Mouse (Mus musculus): ENCODE data around the gene Ankrd28.

The Ankrd28 gene

DNA sequence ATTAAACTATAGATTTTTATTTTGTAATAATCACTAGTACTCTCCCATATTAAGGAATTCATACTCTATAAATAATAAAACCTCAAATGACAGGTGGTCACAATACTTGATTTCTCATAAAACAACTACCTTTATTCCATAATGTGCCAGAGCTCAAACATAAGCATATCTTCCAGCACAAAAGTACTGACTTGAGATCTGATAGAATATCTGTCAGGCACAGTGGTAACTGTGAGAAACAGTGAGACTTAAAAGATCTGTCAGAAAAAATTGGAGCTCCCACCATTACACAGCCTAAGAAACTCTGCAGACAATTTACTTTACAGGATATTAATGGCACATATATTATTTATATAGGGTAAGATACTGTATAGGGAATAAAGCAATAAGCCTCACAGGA is 114.8 kb downstream of the Ankrd28 start:
- no peak for DNase-seq (ENCODE audit: low spot score)

DNA sequence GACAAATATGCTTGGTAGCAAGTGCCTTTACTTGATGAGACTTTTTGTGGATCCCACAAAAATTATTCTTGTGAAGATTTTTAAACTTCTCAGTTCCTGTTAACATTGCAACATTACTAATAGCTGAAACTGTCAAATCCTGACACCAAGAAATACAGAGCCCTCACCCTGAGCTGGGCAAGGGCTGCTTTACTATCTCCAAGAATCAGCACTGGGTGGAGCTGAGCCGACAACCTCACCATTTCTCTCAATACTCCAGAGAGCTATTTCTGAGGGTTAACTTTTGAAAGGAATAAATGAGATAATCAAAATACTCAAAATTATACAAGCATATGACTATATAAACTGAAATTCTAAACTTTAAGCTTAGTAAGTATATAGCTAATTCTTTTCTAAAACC is 121.1 kb downstream of the Ankrd28 start:
- DNase-seq (ENCODE audit: low spot score), result no peak

DNA sequence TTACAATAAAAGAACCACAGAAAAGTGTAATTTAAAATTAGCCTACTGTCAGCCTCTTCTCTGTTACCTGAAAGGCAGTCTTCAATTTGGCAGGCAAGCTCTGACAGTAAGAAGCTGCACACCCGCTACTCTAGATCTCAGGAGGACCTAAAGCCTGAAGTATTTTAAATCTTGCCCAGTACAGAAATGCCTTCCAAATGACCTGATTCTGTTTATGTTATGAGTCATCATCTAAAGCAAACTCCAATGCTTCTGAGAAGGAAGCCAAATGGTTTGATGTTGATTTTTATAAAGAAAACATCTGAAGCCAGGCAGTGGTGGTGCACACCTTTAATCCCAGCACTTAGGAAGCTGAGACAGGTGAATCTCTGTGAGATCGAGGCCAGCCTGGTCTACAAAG is 130.1 kb downstream of the Ankrd28 start:
- DNase-seq (ENCODE audit: low spot score), result no peak

DNA sequence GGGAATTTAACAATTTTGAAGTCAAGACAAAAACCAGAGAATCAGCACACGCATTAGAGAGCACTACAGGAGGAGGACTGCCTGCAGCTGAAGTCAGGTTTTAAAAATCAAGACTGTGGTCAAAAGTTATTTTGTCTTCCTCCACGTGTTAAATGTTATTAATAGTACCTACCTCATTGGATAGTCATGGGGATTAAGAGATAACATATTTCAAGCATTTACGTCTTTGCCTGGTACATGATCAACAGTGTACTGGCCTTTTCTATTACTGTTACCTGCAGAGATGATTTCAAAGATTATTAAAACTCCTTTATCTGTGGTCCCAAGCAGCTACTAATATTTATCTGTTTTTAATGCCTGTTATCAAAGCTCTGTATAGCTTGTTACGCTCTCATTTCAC is 132.7 kb downstream of the Ankrd28 start:
- DNase-seq (ENCODE audit: low spot score), result no peak

DNA sequence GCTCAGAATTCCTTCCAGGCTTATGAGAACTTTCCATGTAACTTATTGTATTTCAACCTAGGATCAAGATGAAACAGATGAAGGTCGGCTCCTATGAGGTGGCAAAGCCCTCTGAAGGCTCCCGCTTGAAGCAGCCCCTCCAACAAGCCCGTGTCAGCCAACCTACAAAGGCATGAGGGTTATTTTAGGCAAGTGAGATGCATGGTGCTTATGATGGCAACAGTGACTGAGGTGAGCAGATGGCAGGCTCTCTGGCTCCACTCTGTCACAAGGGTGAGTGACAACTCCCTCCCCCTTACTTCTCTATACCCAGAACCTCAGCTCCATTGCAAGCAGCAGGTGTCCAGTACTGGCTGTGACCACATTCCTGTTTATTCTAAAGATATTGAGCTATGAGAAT is 133.1 kb downstream of the Ankrd28 start:
- no peak for DNase-seq (ENCODE audit: low spot score)

DNA sequence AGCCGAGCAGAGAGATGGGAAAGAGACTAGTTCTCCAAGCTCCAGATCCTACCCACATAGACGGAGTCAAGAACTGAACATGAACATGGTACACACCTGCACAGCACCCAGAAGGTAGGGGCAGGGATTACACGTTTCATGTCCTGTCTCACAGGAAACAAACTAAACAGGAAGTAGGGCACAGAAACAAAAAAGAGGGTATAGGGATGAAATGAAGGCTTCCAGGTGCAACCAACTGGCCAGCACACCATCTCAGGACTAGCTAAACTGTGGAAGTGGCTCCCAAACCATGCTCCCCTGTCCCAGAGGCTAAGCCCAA is 133.5 kb downstream of the Ankrd28 start:
- no peak for DNase-seq (ENCODE audit: low spot score)

DNA sequence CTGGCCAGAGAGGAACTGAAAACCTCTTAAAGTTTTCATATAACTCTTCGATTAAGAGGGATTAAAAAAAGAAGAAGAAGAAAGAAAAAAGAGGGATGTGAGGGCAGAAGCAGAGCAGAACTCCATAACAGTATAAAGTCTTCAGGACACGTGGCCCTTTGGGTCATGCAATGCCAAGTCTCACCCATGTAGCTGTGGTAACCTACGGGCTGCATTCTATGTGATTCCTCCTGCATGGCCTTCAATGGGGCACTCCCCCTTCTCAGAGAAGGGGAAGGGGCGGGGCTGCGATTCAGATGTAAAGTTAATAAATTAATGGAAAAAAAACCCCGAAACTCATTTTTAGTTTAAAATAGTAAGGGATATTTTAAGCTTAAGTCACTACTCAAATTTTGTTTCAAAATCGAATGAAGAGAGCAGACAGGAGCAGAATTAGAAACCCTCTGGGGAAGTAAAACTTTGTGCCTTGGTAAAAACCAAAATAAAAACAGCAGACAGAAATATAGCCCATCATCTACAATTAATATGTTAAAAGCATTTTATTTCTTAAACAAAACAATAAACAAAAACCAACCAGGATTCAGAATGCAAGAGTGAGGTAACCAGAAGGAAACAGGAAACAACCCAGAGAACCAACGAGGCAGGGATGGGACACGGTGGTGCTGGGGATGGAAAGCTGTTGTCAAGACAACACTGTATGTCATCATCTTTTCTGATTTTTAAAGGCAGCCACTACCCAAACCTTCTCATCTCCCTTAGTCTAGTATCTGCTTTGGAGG is 134.1 kb downstream of the Ankrd28 start:
- DNase-seq (ENCODE audit: low spot score), result no peak

DNA sequence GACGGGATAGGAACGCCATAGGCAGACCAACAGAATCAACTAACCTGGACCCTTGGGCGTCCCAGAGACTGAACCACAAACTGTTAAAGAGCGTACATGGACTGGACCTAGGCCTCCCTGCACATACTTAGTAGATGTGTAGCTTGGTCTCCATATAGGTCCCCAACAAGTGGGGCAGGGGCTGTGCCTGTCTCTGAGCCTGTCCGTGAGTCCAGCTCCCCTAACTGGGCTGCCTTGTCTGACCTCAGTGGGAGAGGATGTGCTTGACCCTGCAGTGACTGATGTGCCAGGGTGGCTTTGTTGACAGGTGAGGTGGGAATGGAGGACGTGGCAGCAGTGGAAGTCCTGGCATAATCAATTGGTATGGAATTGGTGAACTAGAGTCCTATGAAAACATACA is 137.9 kb downstream of the Ankrd28 start:
- no peak for DNase-seq (ENCODE audit: low spot score)

DNA sequence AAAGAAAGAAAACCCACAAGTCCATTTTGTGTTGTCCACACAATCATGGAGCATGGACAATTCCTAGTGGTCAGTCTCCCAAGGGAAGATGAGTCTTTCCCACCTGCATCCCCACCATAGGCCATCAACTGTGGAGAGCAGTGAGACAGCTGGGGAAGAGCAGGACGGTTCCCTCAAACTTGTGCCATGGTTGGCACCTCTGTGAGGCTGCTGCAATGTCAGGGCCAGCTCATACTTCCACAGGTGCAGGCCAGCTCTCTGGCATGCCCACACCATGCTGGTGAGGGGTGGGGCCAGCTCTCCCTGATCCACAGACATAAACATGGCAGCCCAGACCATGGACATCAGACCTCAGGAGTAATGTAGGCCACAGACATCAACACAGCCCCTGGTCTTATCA is 144.2 kb downstream of the Ankrd28 start:
- DNase-seq (ENCODE audit: low spot score), result no peak

DNA sequence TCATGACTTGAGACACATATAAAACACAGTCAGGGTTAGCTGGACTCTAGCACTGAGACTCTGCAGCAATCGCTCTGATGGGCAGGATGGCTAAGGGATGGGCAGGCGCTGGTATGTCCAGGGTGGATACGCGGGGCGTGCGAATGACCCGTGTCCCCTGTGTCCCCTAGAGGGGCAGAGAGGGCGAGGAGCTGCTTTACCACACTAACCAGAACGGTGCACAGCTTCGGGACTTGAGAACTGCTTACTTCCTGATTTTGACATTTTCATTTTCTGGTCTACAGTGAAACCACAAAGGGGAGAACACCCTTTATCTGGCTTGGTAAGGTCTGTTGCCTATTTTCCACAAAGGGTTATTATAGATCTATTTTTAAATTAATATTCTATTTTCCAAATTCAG is 144.8 kb downstream of the Ankrd28 start:
- DNase-seq (ENCODE audit: low spot score), result no peak

DNA sequence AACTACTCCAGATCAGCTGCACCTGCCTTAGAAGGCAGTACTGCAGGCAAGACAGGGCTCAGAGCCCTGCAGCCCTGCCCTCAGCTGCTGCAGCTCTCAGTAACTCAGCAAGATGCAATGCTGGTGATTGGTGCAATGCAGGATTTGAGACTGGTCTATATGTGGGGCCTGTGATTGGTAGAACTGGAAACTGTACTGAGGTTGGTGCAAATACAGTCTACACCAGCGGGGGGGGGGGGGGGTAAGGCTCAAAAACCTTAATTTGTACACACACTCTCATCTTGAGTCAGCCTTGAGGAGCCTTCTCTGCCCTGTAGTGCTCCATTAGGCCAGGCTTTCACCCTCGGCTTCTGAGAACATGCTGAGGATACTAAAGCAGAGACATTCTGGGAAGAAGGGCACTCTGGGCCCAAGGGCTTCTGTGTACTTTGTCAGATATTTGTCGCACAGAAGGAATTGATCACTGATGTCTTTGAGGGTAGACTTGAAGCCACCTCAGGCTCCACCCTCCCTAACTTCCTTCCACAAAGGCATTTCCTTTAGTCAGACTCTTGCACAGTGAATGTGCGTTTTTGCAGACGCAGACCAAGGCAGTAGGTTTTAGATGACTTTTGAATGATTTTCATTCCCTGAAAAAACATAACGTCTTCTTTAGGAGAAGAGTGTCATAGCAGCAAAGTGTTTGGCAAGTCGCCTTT is 146.0 kb downstream of the Ankrd28 start:
- no peak for DNase-seq (ENCODE audit: low spot score)

DNA sequence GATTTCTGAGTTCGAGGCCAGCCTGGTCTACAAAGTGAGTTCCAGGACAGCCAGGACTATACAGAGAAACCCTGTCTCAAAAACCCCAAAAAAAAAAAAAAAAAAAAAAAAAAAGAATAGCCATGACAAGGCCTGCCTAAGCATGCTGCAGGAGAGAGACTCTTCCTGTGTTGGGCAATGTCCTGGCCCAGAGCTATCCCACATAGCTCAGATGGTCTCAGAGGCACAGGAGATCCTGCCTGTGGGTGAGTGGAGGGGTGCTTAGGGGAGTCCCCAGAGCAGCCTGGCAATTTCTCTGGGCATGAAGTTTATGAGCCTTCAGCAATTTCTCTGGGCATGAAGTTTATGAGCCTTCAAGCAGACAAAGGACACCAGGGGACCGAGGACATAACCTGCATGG is 146.8 kb downstream of the Ankrd28 start:
- no peak for DNase-seq (ENCODE audit: low spot score)

DNA sequence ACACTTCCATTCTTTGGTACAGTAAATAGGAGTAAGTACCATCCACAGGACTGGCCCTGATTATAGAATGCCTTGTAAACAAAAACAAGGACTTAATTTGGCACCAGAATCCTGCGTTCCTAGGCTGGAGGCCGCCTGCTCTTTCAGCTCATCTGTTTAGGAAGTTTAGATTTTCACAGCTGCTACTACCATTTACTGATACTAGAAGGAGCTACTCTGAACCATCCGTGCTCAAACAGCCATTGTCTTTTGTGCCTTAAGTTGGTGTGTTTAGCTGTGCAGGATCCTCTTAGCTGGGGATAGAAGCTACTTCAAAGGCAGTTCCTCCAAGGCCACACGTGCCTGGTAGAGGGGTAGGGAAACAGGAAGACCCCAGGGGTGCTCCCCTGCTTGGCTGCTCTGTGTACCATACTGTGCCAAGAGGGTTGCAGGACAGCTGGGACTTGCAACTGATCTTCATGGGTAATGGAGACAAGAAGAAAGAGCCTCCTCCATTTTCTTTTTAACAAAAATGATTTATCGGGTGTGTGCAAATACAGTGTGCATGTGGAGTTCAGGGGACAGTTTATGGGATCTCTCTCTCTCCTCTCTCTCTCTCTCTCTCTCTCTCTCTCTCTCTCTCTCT is 148.4 kb downstream of the Ankrd28 start:
- no peak for DNase-seq (ENCODE audit: low spot score)

DNA sequence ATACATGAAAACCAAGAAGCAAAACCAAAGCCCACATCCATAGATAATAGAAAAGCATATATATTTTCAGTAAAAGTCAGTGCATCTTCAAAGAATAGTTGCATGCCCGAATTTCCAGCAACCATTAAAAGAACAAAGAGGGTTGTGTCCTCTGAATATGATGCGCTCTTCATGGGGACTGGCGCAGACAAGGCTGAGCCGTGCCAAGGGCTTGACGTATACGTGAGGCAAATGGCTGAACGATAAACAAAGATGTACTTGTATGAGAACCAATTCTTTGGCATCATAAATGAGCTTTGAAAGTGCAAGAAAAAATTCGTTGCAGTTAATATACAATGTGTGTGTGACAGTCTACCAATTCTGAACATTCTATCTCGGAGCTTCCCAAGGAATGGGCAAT is 149.2 kb downstream of the Ankrd28 start:
- DNase-seq (ENCODE audit: low spot score), result no peak

DNA sequence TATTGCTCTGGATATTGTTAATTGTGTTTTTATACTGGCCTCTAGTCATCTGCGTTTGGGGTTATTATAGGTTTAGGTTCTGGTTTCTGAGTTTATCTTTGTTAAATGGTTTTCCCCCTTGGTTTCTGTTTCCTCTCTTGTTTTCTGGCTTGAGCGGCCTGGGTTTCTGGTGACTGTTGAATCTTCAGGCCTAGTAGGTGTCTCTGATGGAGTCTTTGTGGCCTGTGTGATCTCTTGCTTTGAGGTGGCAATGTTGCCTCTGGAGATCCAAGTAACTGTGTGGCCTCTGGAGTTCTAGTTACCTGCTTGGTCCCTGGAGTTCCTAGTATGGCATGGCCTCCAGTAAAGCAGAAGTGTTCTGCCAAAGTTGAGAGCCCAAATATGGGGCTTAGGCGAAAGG is 149.8 kb downstream of the Ankrd28 start:
- no peak for DNase-seq (ENCODE audit: low spot score)

DNA sequence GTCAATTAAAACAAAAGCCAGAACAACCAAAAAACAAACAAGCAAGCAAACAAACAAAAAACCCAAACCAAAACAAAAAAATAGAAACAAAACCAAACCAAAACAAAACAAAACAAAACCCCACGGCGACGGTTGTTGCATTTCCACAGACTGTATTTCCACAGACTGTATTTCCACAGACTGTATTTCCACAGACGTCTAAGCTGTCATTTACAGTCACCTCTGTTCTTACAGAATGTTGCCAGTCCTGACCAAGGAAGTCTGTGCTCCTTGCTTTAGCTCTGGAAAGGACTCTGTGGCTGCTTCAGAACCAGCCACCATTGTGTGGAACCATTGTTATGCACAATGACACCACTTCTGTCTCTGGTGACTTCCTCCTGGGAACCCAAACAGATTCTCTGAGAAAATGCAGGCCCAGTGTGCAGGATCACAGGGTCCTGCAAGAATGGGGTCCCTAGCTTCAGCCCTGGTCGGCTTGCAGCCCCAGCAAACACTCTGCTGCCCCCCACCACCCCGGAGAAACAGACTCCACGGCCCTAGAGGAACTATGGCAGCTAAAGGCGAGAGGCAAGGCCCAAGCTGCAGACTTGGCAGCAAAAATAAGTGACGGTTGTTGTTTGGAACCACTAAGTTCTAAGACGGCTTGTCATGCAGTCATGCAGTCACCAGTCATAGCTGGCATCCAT is 158.7 kb downstream of the Ankrd28 start:
- no peak for DNase-seq (ENCODE audit: low spot score)

DNA sequence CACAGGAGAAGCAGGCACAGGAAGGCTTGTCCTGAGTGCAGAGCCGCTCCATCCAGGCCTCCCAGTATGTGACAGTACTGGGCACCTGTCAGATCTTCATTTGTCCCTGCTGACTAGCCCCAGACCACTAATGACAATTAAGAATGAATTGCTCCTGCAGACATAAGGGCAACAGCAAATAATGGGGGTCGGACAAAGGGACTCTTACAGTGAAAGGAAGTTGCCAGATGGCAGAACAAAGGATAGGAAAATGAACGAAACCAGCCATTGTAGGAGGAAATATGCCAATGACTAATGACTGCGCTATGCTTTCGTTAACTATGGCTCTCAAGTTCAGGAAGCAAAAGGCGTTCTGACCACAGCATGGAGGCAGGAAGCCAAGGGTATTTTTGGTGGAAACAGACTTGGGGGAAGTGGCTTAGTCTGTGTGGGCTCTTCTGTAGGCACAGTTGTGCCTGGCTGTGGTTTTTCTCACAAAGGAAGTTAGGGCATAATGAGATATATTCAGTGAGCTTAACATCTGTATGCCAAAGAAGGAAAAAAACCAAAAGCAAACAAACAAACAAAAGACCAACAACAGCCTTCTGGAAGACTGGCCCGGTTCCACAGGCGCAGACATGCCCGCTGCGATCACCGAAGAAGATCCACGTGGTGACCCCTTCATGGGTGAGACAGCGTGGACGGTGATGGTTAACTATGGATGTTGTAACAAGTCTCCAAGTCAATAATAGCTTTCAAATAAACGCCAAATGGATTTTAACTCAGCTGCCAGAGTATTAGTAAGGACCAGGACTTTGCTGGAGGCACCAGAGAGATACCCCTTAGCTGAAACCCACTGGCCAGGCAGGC is 160.6 kb downstream of the Ankrd28 start:
- DNase-seq (ENCODE audit: low spot score), result no peak

DNA sequence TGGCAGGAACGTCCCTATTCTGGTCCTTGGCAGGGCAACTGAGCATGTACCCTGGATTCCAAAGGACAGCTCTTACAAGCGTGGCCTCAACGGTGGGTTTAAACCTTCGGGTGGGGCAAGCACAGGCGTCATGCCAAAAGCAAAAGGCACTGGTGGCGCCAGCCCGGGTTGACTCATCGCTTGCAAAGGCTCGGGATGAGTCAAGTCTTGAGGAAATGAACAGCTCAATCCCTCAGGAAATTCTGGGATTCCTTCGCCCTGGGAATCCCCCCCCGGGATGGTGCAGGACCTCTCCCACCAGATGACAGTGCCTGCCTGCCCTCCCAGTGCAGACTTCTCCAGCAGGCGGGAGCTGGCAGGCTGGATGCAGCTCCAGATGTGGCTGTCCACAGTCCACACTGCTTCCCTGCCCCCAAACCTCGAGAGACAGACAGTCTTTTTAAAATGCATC is 161.3 kb downstream of the Ankrd28 start:
- DNase-seq (ENCODE audit: low spot score), result no peak

DNA sequence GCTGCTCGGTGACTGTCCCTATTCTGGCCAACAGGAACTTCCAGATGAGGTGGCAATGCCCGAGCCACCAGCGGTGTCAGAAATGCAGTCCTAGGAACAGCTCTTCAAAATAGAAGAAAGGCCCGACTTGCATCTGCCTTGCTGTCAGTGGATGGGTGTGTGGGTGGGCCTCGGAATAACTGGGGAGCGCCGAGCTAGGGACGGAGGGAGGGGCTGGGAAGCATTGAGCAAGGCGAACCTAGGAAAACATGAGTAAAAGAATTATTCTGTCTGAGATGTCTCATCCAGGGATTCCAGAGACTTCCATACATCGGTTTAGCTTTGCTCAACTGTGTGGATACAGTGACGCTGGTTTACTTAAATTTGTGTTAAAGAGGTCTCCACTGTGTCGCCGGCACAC is 162.1 kb downstream of the Ankrd28 start:
- no peak for DNase-seq (ENCODE audit: low spot score)

DNA sequence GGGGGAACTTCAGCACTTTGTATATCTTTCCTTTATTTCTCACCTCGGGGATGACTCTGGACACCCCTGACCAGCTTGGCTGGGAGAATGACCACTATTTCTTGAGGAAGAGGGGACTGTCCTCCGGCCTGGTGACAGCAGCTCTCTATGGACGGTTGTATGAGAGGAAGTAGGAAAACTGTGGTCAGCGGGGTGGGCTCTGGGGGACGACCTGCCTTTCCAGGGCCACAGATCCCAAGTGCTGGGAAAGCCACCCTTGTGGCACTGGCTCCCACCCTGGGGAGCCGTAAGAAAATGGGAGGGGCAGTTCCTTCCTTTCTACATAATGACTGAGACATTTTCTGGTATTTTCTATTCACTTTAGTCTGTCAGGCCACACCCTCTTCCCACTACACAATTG is 162.7 kb downstream of the Ankrd28 start:
- DNase-seq (ENCODE audit: low spot score), result no peak

DNA sequence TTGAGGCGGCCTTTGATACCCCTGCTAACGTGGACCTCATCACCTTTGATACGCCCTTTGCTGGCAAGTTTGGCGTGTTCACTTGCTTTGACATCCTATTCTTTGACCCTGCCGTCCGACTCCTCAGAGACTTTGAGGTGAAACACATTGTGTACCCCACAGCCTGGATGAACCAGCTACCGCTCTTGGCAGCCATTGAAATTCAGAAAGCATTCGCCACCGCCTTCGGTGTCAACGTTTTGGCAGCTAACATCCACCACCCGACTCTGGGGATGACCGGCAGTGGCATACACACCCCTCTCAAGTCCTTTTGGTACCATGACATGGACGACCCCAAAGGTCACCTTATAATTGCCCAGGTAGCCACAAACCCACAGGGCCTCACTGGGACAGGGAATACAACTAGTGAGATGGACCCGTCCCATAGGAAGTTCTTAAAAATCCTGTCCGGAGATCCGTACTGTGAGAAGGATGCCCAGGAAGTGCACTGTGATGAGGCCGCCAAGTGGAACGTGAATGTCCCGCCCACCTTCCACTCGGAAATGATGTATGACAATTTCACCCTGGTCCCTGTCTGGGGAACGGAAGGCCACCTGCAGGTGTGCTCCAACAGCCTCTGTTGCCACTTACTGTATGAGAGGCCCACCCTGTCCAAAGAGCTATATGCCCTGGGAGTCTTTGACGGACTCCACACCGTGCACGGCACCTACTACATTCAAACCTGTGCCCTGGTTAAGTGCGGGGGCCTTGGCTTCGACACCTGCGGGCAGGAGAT is 163.3 kb downstream of the Ankrd28 start:
- DNase-seq (ENCODE audit: low spot score), result no peak

Measured in spleen, adult 12 weeks (tissue).